31 mouse cellular contexts compared by ENCODE assay signal in genomic region chr14:74551091-74551490, GRCm38 (mm10).
"Had no signal": no experiment of that assay in that cellular context is flagged by ENCODE, and none has a peak within 500 bp of the region (broad histone marks: within the 10 kb centered on the region; RNA-seq: fewer than 3 reads in every experiment).

No protein-coding gene starts in this region.

- H3K9ac ChIP-seq: limb, embryonic 12.5 days; limb, embryonic 13.5 days; limb, embryonic 15.5 days; liver, embryonic 12.5 days; liver, embryonic 13.5 days; liver, embryonic 14.5 days; liver, embryonic 15.5 days; liver, postnatal 0 days; lung, embryonic 14.5 days; lung, embryonic 15.5 days; midbrain, embryonic 12.5 days; midbrain, embryonic 13.5 days; midbrain, embryonic 15.5 days had no signal

- H3K36me3 ChIP-seq: limb, embryonic 10.5 days; limb, embryonic 12.5 days; limb, embryonic 13.5 days; limb, embryonic 15.5 days; liver, embryonic 12.5 days; liver, embryonic 13.5 days; liver, embryonic 15.5 days; lung, embryonic 15.5 days; midbrain, embryonic 10.5 days; midbrain, embryonic 12.5 days; midbrain, embryonic 13.5 days; midbrain, embryonic 15.5 days had no signal

- ATAC-seq: liver, embryonic 12.5 days; liver, postnatal 0 days; lung, postnatal 0 days; midbrain, embryonic 13.5 days; midbrain, embryonic 15.5 days; midbrain, embryonic 16.5 days had no signal

- H3K4me3 ChIP-seq: limb, embryonic 10.5 days; limb, embryonic 12.5 days; limb, embryonic 13.5 days; limb, embryonic 15.5 days; liver, embryonic 12.5 days; liver, embryonic 13.5 days; liver, embryonic 15.5 days; lung, embryonic 15.5 days; megakaryocyte, embryonic 14.5 days; midbrain, embryonic 10.5 days; midbrain, embryonic 12.5 days; midbrain, embryonic 13.5 days; midbrain, embryonic 15.5 days; myocyte had no signal

- DNase-seq: left cerebral cortex, postnatal 4 days; liver; liver, embryonic 13.5 days; liver, postnatal 0 days; lung, adult 18-20 months; lung, adult 2 months; lung, embryonic 14.5 days; lung, postnatal 10 days; lung, postnatal 14 days; lung, postnatal 36 days; lung, postnatal 4 days; midbrain, embryonic 14.5 days had no signal

- H3K27ac ChIP-seq: limb, embryonic 10.5 days; limb, embryonic 12.5 days; limb, embryonic 13.5 days; limb, embryonic 15.5 days; liver, embryonic 12.5 days; liver, embryonic 13.5 days; liver, embryonic 14.5 days; liver, embryonic 15.5 days; lung, embryonic 15.5 days; macrophage; midbrain, embryonic 10.5 days; midbrain, embryonic 12.5 days; midbrain, embryonic 13.5 days; midbrain, embryonic 15.5 days had no signal

- H3K9me3 ChIP-seq: limb, embryonic 10.5 days; limb, embryonic 12.5 days; limb, embryonic 13.5 days; limb, embryonic 15.5 days; liver, embryonic 12.5 days; liver, embryonic 13.5 days; liver, embryonic 15.5 days; lung, embryonic 15.5 days; megakaryocyte, embryonic 14.5 days; midbrain, embryonic 10.5 days; midbrain, embryonic 12.5 days; midbrain, embryonic 13.5 days; midbrain, embryonic 15.5 days had no signal

- H3K4me1 ChIP-seq: limb, embryonic 10.5 days; limb, embryonic 12.5 days; limb, embryonic 13.5 days; limb, embryonic 15.5 days; liver, embryonic 12.5 days; liver, embryonic 13.5 days; liver, embryonic 15.5 days; lung, embryonic 15.5 days; megakaryocyte, embryonic 14.5 days; midbrain, embryonic 10.5 days; midbrain, embryonic 12.5 days; midbrain, embryonic 13.5 days; midbrain, embryonic 15.5 days had no signal

- H3K4me2 ChIP-seq: limb, embryonic 12.5 days; limb, embryonic 13.5 days; limb, embryonic 15.5 days; liver, embryonic 11.5 days; liver, embryonic 12.5 days; liver, embryonic 13.5 days; liver, embryonic 15.5 days; lung, embryonic 14.5 days; lung, embryonic 15.5 days; midbrain, embryonic 11.5 days; midbrain, embryonic 12.5 days; midbrain, embryonic 13.5 days; midbrain, embryonic 15.5 days had no signal

- H3K27me3 ChIP-seq: limb, embryonic 12.5 days; limb, embryonic 13.5 days; limb, embryonic 15.5 days; liver, embryonic 12.5 days; liver, embryonic 13.5 days; liver, embryonic 15.5 days; lung, embryonic 15.5 days; megakaryocyte, embryonic 14.5 days; midbrain, embryonic 12.5 days; midbrain, embryonic 13.5 days; midbrain, embryonic 15.5 days had no signal
